ENCODE assay signal across 11 mouse cellular contexts in the genomic region with DNA sequence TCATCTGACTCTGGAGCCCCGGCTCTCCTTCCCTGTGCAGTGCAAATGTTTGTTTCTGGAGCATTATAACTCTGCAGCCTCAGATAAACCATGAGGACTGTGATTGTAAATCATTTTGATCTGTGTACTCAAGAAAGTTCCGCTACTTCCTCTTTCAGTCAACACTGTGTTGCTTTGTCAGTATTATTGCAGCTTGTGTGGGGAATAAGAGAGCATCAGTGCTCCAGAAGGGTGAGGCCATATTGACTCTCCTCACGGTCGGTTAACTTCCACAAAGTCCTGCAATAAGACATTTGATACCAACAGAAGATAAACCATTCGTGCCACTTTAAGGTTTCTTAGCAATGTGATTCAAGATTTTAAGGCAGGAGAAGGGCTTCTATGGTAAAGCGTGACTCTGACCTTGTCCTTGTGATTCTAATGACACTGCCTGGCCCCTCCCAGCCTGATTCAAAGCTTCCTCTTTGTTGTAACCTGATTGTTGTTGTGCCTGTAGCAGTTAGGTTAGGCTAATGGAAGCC.
A peak's percentile ranks its signal among the peaks of the same experiment; 100 is the strongest.
DNase-seq lines count a peak whose midpoint lies in the region; ATAC-seq and TF ChIP-seq lines count a peak whose summit lies in the region.
"Had no signal": no experiment of that assay in that cellular context is flagged by ENCODE, and none has a peak within 500 bp of the region (broad histone marks: within the 10 kb centered on the region; RNA-seq: fewer than 3 reads in every experiment).

No protein-coding gene starts in this region.

- H3K4me1 ChIP-seq in embryonic facial prominence, embryonic 14.5 days (ENCODE audit: control insufficient read depth, insufficient read depth, low read length): peaks cover 2% of the 10 kb centered on the region
- peaks cover 7% of the 10 kb centered on the region for H3K4me1 ChIP-seq in embryonic facial prominence, embryonic 10.5 days
- peaks cover 5% of the 10 kb centered on the region; the same call in 1 of the 2 replicates for H3K4me1 ChIP-seq in small intestine, adult 2 months (ENCODE audit: control insufficient read depth, insufficient read depth, insufficient read length, low read length)
- H3K4me1 ChIP-seq in forebrain, embryonic 15.5 days: peaks cover 1% of the 10 kb centered on the region; the same call in 1 of the 2 replicates
- H3K4me1 ChIP-seq: heart, embryonic 10.5 days; liver, embryonic 12.5 days had no signal

- 66% methylated on average over 6 of the region's 6 CpGs for WGBS in embryonic facial prominence, embryonic 14.5 days
- 79% methylated on average over 6 of the region's 6 CpGs for WGBS in embryonic facial prominence, embryonic 10.5 days
- WGBS in small intestine, adult 2 months: 14% methylated on average over 6 of the region's 6 CpGs
- WGBS in forebrain, embryonic 15.5 days: 88% methylated on average over 6 of the region's 6 CpGs

- no peak overlapping the region for H3K27ac ChIP-seq in embryonic facial prominence, embryonic 14.5 days (replicated peaks; ENCODE audit: low read depth, low read length)
- no peak overlapping the region for H3K27ac ChIP-seq in embryonic facial prominence, embryonic 10.5 days (replicated peaks)
- peak overlapping the region; percentile 39; the same call in 1 of the 2 replicates for H3K27ac ChIP-seq in small intestine, adult 2 months (ENCODE audit: insufficient read depth, low read depth, low read length)
- H3K27ac ChIP-seq in forebrain, embryonic 15.5 days (replicated peaks): no peak overlapping the region
- H3K27ac ChIP-seq: heart, embryonic 10.5 days; liver, embryonic 12.5 days had no signal

- TF ChIP-seq CTCF in small intestine, adult 2 months (IDR thresholded peaks at IDR 0.05; ENCODE audit: extremely low read depth, insufficient read length, insufficient replicate concordance, low read depth, low read length): no peak

- H3K9me3 ChIP-seq in embryonic facial prominence, embryonic 14.5 days (ENCODE audit: control insufficient read depth, low read length): no peaks in the 10 kb centered on the region
- H3K9me3 ChIP-seq in embryonic facial prominence, embryonic 10.5 days: no peaks in the 10 kb centered on the region
- no peaks in the 10 kb centered on the region for H3K9me3 ChIP-seq in forebrain, embryonic 15.5 days
- H3K9me3 ChIP-seq: heart, embryonic 10.5 days; liver, embryonic 12.5 days had no signal

- peaks cover 5% of the 10 kb centered on the region; the same call in 1 of the 2 replicates for H3K36me3 ChIP-seq in embryonic facial prominence, embryonic 14.5 days (ENCODE audit: control insufficient read depth, insufficient read depth, low read length)
- H3K36me3 ChIP-seq in embryonic facial prominence, embryonic 10.5 days (replicated peaks): no peaks in the 10 kb centered on the region
- H3K36me3 ChIP-seq in small intestine, adult 2 months (ENCODE audit: control insufficient read depth, insufficient read depth, low read length): peaks cover 5% of the 10 kb centered on the region
- no peaks in the 10 kb centered on the region for H3K36me3 ChIP-seq in forebrain, embryonic 15.5 days

- TF ChIP-seq POLR2A in small intestine, adult 2 months (IDR thresholded peaks at IDR 0.05; ENCODE audit: low read depth, low read length): no peak

- H3K4me3 ChIP-seq in embryonic facial prominence, embryonic 14.5 days (ENCODE audit: low read depth, low read length): no peak overlapping the region
- no peak overlapping the region for H3K4me3 ChIP-seq in embryonic facial prominence, embryonic 10.5 days
- H3K4me3 ChIP-seq in small intestine, adult 2 months (ENCODE audit: low read depth, low read length): no peak overlapping the region
- H3K4me3 ChIP-seq in forebrain, embryonic 15.5 days: no peak overlapping the region
- H3K4me3 ChIP-seq: heart, embryonic 10.5 days; liver, embryonic 12.5 days had no signal

- no peak overlapping the region for H3K9ac ChIP-seq in embryonic facial prominence, embryonic 14.5 days (ENCODE audit: low read depth, low read length)
- no peak overlapping the region for H3K9ac ChIP-seq in forebrain, embryonic 15.5 days (replicated peaks)
- H3K9ac ChIP-seq: liver, embryonic 12.5 days had no signal

- DNase-seq in embryonic facial prominence, embryonic 14.5 days (ENCODE audit: low spot score): peak; percentile 21
- no peak for DNase-seq in embryonic facial prominence, embryonic 10.5 days (ENCODE audit: low spot score)
- DNase-seq in R1 (ENCODE audit: low read depth, low spot score): peak; percentile 38
- DNase-seq in kidney, postnatal 14 days: peak; percentile 19
- DNase-seq in left cerebral cortex, adult 9 months (ENCODE audit: low spot score in 2 of 2): no peak
- DNase-seq: cerebellum, postnatal 36 days had no signal

- H3K4me2 ChIP-seq in embryonic facial prominence, embryonic 14.5 days (ENCODE audit: low read depth, low read length): no peak overlapping the region
- H3K4me2 ChIP-seq in forebrain, embryonic 15.5 days (replicated peaks): no peak overlapping the region
- H3K4me2 ChIP-seq: liver, embryonic 12.5 days had no signal

- ATAC-seq in embryonic facial prominence, embryonic 14.5 days (ENCODE audit: low read depth): no peak
- no peak for ATAC-seq in megakaryocyte-erythroid progenitor cell, adult 5-6 weeks (replicated peaks; ENCODE audit: low FRiP score, low TSS enrichment, poor library complexity, severe bottlenecking)
- ATAC-seq in forebrain, embryonic 15.5 days (replicated peaks): no peak
- ATAC-seq: liver, embryonic 12.5 days had no signal

- H3K27me3 ChIP-seq in embryonic facial prominence, embryonic 14.5 days (replicated peaks; ENCODE audit: control insufficient read depth, insufficient read depth, low read length): no peaks in the 10 kb centered on the region
- peaks cover 6% of the 10 kb centered on the region; the same call in 1 of the 2 replicates for H3K27me3 ChIP-seq in embryonic facial prominence, embryonic 10.5 days (replicated peaks; ENCODE audit: low read depth, poor library complexity, severe bottlenecking)
- no peaks in the 10 kb centered on the region for H3K27me3 ChIP-seq in small intestine, adult 2 months (ENCODE audit: control insufficient read depth, insufficient read depth, low read length)
- no peaks in the 10 kb centered on the region for H3K27me3 ChIP-seq in forebrain, embryonic 15.5 days
- H3K27me3 ChIP-seq: liver, embryonic 12.5 days had no signal

Comparison
In these comparisons a context has a peak if more than half of its experiments do, and no peak if none do; other contexts are left out.
1. DNase-seq: peak in embryonic facial prominence, embryonic 14.5 days (single experiment), R1 (single experiment) and kidney, postnatal 14 days (single experiment); none in embryonic facial prominence, embryonic 10.5 days (single experiment) and left cerebral cortex, adult 9 months (0 of 2).